Mouse (Mus musculus) yolk sac, embryonic 10.5 days (tissue): Measurements from ENCODE around the gene Hbq1b.
A peak's percentile ranks its signal among the peaks of the same experiment; 100 is the strongest.
"Not testable (repeated sequence)": the region's sequence is repeated elsewhere in the genome, so short reads cannot be mapped to it uniquely, and the experiment has no call there.

ENCODE experiments used
- DNase-seq: peaks from one replicate; pipeline ENCODE4 v3.0.0-alpha.2; 2017; ENCODE audit warnings: low spot score

Gene Hbq1b

DNA sequence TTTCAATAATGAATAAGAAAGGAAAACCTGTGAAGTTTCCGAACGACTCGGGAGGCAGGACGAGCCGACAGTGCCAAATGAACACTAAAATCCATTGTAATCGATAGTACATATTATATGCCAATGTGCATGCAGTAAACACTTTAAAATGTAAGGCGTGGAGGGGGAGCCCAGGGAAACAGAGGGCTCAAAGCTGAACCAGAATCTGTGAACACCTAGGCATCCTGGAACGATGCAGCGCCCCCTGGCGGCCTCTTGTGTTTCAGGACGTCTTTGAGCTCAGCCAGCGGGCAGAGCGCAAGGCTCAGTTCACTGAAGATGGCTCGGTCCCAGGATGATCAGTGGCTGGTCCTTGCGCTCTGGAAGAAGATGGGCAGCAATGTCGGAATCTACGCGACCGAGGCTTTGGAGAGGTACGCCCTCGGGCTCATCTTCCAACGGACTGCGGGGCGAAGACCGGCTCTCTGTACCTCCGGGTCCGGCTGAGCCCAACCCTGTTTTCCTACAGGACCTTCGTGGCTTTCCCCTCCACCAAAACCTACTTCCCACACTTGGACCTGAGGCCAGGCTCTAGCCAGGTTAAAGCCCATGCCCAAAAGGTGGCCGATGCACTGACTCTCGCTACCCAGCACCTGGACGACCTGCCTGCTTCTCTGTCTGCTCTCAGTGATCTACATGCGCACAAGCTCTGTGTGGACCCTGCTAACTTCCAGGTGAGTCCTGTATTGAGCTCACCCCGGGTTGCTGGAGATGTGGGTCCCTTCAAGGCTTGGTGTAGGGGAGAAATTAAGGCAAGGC lies at the start of gene Hbq1b:
Gene Hbq1b, plus strand, starts transcription at position 271 of the 798 bp plus-strand sequence.
- not testable (repeated sequence) for DNase-seq

DNA sequence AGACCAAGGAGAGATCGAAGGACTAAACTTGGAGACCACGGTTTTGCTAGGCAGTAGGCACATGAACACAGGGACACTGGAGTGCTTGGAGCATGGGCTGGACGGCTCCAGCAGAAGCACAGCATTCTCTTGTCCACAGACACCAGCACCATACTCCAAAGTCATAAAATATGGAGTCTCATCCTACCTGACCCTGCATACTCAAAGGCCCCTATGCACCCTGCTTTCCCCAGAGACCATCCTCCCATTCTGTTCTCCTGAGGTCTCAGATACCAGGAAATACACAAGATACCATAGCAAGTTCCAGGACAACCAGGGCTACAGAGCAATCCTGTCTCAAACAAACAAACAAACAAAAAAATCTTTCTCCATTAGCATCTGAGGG lies 49.4 kb upstream of the Hbq1b start:
- no peak for DNase-seq

DNA sequence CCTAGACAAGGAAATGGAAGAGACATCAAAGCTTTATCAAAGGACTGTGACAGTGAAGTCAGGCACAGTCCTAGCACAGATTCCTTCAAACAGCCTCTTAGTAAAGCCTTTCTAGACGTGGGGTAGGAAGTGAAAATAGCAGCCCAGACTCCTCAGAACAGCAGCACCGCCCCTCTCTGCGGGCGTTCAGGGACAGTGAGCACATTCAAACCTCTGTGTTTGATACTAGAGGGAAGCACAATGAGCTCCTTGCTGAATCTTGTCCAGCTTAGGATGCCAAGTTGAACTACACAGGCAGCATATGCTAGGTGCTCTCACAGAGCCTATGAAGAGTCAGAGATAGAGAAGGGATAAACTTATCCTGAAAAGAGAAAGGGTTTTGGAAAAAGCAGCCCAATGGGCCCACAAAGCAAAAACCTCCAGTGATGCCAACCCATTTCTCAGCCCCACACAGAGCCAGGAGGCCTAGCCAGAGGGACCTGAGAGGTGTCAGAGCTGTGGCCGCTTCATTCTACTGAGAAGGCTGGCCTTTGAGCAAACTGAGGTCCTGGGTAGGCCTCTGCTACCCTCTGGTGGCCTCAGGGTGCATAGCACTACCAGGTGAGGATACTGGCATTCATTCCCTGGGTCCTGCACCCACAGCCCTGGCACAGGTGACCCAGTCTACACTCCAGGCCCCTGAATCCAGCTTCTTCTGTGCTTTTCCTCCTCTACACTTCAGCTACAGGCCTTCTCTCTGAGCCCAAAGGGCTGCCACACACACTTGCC lies 48.5 kb upstream of the Hbq1b start:
- DNase-seq: no peak

DNA sequence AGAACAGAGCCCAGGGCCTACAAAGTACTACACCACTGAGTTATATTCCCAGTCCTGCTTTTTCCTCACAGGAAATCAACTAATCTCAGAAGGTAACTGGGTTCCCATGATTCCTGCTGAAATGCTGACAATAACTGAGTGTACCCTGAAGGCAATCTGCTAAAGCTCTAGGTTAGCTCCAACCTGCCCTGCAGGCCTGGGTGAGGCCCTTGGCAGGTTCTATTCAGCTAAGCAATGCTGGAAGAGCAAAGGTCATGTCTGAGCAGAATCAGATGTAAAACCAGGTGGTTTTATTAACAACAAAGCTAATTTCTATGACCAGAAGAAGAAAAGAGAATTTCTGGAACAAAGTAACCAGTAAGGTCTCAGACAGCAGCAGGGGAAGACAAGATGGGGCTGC lies 45.4 kb upstream of the Hbq1b start:
- DNase-seq: no peak

DNA sequence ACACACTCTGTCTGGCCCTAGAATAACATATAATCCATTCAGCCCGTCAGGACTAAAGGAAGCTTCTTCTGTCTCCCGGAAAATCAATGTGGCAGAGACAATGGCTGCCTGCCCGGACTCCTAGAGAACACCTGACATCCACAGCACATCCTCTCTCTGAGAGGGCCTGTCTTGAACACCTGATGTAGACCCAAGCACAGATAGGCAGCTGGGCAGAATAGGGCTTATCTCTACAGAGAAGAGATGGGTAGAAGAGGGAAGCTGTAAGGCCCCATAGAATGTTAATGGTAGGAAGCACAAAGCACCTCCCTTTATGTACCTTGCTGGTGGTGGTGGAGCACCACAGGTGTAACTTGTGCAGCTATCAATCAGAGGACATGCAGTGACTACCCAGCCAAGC lies 44.6 kb upstream of the Hbq1b start:
- DNase-seq: no peak

DNA sequence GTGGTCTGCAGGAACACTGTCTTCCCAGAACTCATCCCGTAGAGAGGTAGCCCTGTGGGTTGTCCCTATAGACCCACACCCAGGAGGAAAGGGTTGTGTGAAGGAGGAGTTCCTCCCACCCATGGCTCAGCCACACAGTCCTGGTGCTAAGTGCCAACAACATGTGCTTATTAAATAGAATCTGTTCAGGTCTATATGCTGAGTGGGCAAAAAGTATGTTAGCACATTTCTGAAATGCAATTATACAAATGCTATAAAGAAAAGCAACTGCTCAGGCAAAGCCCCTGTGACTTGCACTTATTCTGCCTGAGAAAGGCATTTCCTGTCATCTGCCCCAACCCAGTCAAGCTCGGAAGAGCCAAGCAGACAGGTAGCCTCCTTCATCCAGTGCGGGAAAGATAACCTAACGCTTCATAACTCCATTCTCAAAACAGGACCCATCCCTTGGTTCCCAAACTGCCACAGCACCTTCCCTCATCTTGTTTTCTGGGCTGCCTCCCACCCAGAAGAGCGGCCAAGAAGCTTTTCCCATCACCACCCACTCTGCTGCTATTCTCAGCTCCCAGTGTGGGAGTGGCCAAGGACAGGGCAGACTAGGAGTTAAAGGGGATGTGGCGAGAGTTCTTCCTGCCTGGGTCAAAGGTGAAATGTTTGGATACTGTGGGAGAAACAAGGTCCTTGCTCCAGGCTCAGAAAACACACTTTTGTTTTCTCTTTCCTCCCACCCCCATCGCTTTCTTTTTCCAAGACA lies 43.4 kb upstream of the Hbq1b start:
- no peak for DNase-seq

DNA sequence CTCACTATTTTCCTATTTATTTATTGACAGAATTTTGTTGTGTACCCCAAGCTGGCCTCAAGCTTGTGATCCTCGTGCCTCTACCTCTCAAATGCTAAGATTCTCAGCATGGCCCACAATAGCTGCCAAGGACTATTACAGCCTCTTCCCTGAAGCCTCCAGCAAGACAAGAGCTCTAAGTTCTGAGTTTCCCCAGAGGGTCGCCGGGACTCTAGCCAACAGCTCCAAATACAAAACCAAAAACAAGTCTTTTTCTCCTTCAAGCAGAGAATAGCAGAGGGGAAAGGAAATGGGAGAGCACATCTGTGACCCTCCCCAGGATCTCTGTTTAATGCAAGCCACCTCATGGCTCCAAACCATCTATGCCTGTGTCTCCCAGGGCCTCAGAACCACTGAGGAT lies 42.7 kb upstream of the Hbq1b start:
- DNase-seq: no peak

DNA sequence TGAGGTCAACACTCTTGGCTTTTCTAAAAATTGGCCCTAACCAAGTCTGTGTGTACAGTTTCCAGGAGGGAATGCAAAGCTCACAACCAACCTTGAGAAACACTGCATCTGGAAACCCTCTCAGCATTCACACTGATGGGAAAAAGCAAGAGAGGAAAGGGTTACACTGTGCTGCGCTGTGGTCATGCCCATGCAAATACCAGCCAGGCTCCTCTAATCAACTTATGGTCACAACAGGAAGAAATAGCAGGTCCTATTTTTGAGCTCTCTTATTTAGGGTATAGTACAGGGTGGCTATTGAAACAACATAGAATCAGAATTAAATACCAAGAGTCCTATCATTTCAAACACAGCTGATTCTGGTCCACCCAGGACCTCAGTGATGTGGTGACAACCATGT lies 42.1 kb upstream of the Hbq1b start:
- DNase-seq: no peak

DNA sequence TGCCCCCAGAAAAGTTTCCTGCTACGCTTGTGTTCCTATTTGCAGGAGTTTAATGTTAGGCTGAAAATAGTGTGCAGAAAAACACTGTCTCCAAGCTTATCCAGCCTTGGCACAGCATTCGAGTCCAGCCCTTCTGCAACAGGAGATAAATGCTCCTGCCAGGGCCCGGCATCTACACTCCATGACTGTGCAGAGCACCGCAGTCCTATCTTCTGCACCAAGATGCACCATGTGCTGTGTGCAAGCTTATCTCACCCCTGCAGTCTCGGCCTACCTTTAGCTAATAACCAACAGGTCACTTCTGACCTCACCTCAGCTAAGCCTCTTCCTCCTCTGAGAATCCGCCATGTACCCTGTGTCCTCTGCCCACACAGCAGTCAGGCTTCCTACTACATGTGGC lies 41.2 kb upstream of the Hbq1b start:
- DNase-seq: no peak

DNA sequence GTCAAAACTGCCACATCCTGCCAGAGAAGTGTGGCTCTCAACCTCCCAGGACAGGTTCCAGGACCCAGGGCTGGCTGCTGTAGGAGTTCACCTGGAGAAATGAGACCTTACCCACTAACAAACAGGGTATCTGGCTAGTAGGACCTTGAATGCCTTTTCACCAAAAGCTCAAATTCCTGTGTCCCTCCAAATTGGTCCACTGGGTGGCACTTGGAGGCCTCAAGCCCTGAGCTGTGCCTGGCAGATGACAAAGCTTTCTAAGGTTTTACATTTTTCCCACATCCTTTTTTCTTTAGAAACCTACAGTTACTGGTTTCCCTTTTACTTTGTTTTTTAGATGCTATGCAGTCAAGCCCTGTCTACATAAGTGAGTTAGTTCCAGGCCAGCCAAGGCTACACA lies 39.7 kb upstream of the Hbq1b start:
- DNase-seq: no peak

DNA sequence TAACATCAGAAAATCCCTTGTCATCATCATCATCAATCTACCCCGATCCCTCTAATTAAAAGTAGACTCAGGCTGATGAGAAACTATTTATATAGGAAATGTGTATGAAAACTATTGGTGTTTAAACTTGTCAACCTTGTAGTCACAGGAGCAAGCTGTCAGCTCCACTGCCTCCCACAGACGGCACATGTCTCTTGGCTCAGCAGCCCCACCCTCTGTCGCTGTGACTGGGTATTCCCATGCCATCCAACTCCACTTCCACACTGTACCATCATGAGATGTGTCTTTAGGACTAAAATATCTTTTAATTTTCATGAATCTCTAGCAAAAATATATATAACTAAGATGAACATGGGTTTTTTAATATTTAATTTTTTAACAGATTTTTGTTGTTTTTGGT lies 38.4 kb upstream of the Hbq1b start:
- no peak for DNase-seq

DNA sequence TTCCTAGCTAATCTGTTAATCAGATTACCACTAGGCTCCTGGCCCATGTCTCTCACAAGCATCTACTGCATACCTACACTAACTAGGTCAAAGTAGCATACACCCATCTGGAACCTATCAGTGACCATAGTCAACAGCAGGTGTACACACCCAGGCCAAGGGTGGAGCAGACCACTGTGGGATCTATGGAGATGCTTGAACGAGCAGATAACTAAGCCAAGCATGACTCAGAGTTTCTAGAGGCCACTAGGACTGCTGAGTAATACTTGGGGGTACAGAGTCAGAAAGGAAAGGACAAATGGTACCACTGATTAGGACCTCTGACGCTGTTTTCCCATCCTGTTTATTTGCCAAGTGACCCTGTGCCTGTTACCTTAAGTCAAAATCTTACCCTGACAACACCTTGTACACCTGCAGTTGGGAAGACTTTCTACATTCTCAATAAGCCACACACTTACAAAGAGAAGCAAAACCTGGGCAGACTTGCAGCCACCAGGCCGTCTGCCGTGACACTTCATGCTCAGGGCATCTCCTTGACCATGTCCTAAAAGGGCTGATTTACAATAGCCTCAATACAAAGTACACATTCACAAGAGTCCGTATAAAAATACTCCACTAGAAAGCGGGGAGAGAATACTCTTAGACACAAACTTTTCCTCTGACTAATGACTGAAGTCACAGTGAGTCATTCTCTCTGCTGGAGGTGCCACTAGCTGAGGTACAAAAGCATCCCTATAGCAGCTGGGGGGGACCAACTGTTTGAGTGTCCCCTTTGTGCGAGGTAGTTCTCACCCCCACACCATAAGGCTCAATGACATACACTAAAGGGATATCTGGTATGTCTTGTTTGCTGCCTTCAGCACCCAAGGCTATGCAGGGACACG lies 35.6 kb upstream of the Hbq1b start:
- DNase-seq: no peak

DNA sequence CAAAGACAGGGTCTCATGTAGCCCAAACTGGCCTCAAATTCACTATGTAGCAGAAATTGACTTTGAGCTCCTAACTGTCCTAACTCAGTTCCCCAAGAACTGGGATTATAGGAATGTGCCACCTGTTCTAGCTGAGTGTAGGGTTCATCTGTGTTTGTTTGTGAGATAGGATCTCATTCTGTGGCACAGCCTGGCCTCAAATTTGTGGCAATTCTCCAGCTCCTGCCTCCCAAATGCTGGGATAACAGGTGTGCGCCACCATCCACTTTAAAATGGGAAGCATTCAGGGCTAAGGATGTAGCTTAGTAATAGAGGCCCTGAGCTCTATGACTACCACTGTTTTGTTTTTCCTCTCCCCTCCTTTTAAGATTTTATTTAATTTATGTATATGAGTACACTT lies 33.6 kb upstream of the Hbq1b start:
- no peak for DNase-seq

DNA sequence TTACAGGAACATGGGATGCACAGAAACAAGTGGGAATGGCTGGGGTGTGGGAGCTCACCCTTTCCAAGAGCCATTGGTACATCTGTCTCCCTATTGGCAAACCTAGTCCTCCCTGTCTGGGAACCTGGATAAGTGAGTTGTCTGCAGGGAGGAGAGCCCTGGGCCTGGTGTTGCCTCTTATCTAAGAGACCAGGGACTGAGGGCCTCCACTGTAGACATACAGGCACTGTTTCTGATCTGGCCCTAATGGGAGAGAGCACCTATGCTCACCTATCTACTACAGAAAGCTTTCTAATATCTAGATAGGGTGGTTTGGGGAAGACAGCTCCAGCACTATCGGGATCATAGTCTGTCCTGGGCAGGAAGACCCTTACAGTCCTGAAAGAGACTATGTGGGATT lies 30.6 kb upstream of the Hbq1b start:
- DNase-seq: no peak

DNA sequence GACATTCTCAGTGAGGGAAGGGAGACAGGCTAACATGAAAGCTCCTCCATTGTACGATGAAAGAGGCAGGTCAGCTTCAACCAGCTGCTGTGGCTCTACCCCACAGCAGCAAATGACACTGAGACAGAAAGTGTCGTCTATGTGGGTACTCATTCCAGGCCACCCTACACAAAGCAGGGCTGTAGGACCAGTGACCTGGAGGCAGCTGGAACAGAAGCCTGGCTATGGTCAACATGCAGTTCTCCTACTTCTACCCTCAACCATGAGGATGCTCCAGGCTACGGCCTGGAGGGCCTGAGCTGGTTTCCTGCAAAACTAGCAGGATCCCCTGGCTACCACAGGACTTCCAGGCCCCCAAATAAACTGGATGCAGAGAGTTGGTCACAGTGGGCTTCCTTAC lies 30.2 kb upstream of the Hbq1b start:
- no peak for DNase-seq

DNA sequence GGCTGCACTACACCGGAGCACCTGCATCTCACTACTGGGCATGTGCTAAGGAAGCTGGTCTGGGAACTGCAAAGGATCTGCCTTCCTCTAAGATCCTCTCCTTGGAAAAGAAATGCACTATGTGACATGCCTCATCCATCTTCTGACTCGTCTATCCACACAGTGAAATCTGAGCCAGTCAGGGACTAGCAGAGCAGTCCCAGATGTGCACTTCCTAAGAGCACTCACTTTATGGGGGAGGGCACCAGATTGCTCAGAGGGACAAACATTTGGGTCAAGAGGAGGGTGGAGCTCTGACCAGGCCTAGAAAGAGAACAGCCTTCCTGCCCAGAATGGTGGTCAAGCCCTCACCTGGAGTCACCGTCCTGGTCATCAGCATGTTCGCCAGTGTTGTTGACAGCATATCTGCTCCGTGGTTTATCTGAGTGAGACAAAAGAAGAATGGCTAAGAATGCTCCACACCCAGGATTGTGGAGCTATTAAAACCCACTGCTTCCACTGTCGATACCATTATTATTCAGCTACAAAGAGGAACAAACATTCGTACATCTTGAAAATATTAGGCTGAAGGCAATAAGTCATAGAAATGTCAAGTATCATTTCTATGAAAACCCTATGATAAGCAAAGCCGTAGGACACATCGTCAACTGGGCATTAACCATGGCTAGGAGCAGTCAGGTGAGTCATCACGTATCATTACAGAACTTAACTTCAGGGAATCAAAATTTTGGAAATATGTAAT lies 23.9 kb upstream of the Hbq1b start:
- no peak for DNase-seq

DNA sequence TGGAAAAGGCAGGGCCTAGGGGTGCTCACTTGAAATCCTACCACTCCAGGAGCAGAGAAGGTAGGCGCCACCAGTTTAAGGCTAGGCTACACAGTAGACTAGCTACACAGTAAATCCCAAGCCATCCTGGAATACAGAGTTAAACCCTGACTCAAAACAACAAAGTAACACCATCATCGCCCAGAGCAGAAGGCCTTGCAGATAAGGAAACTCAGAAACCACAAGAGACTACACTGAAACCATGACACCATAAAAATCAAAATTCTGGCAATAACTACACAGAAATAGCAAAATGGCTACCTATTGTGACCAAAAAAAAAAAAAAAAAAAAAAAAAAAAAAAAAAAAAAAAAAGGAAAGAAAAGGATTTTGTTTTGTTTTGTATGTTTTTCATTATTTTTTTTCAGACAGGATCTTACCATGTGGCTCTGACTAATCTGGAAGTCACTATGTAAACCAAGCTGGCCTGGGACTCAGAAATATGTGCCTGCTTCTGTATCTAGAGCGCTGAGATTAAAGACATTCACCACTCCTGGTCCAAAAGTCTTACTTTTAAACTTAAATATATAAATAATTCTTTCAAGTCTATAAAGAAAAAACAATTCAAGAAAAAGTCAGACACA lies 21.5 kb upstream of the Hbq1b start:
- no peak for DNase-seq

DNA sequence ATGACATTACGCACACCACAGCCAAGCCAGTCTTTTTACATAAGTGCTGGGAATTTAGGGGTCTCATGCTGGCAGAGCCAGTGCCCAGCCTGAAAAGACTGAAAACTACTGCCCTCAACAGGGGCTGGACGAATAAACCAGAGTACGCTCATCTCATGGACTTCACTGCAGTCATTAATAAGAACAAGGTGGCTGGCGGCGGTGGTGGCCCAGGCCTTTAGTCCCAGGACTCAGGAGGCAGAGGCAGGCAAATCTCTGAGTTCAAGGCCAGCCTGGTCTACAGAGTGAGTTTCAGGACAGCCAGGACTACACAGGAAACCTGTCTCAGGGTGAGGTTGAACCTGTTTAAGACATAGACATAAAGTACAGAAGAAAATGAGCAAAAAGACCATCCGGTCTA lies 20.6 kb upstream of the Hbq1b start:
- DNase-seq: no peak

DNA sequence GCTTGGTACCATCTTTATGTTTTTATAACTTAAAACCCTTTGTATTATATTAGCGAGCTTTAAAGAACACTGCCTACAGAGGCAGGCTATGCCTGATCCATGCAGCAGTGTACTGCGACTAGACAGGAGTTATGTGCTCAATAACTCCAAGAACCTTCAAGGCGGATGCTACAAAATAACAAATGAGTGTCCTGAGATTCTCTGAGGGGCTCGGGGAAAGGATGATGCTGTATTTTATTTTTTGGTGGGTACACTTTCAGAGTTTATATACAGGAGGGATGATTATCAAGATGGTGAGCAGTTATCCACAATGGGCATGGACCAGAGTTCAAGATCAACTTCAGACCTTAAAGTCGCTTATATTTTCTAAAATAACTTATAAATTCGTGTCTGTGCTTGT lies 20.0 kb upstream of the Hbq1b start:
- no peak for DNase-seq

DNA sequence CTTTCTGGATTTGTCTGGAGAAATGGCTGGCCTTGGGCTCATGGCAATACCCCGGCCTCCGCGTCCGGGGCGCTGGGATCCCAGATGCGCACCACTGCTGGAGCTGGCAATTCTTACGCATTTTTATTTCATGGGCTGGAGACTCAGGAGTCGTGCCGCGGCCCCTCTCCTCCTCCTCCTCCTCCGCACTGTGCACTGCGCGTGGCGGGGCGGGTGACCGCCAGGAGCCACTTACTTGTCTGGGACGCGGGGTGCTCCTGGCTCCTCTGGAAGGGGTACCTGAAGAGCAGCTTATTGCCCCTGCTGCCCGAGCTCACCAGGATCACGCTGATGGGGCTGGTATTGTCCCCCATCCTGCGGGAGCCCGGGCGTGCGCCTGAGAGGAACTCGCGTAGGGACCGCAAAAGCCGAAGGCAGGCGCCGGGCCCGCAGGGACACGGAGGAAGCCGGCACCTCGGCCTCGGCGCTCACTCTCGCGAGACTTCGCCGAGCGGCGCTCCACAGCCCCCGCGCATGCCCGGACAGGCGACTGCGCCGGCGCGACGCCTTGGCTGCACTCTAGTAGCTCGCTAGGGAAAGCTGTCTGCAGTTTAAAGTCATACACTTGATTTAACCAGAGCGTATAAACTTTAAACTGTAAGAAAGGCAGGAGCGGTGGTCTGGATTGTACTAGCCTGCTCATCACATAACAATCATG lies 19.4 kb upstream of the Hbq1b start, which contains the start of gene Nprl3:
Gene Nprl3, minus strand, starts transcription at position 520 of the 697 bp plus-strand sequence.
- DNase-seq: peak; percentile 93
